ENCODE assay signal across 1 mouse cellular context in the genomic region with DNA sequence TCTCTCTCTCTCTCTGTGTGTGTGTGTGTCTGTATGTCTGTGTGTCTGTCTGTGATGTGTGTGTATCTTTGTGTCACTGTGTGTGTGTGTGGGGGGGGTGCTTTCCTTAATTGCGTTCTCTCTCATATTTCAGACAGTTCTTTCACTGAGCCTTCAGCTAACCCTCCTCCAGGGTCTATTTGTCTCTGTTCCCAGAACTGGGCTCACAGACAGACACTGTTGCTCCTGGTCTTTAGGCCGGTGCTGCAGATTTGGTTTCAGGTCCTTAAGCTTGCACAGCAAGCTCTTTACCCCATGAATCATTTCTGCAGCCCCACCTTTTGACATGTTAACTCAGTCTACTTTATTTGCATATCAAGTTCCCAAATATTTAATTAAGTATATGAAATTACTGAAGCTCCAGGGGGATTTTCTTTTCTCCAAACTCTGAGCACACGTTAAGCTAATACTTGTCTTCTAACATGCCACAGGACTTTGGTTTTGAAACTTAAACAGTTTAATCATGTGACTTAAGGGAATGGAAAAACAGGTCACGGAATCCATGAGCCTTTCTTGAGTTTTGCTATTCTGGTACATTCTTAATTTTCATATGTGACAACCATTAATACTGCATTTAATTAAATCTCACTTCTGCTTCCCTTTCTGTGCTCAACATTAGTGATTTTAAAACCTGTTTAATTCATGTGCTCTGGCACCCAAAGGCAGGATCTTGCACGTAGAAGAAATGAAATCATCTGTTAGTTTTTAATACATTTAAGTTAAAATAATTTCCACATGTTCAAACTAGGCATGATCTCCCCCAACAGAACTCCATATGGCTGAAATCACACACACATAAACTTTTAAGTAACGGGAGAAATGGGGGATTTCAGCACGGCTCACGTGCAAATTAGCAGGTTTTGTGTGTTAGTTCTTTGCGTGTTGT.
TF ChIP-seq lines count a peak whose summit lies in the region.

No protein-coding gene starts in this region.

TF ChIP-seq in CH12.LX, 34 proteins besides CTCF, POLR2A, EP300 and RAD21 (continued from another document):
- TF ChIP-seq BHLHE40 (IDR thresholded peaks at IDR 0.05; ENCODE audit: low read depth, low read length) (peak; percentile 74), USF1 (IDR thresholded peaks at IDR 0.05; ENCODE audit: low read depth, low read length) (peak; percentile 62), ZC3H11A (IDR thresholded peaks at IDR 0.05; ENCODE audit: low read depth, low read length) (no peak), ELF1 (IDR thresholded peaks at IDR 0.05; ENCODE audit: low read depth, low read length) (no peak), MAZ (IDR thresholded peaks at IDR 0.05; ENCODE audit: low read depth, low read length) (no peak), USF2 (conservative IDR thresholded peaks at IDR 0.05; ENCODE audit: low read depth, low read length) (peak; percentile 74), ETS1 (conservative IDR thresholded peaks at IDR 0.05; ENCODE audit: low read depth, low read length) (peak; percentile 69), PAX5 (IDR thresholded peaks at IDR 0.05; ENCODE audit: low read length) (no peak)
